Mouse (Mus musculus) naive thymus-derived CD4-positive, alpha-beta T cell, adult 2 months (primary cell): ENCODE measurements around the gene Mroh7.

Experiments used
- DNase-seq: peaks from one replicate; pipeline ENCODE4 v3.0.0-alpha.2; 2011; ENCODE audit warnings: low read depth

Gene Mroh7

DNA sequence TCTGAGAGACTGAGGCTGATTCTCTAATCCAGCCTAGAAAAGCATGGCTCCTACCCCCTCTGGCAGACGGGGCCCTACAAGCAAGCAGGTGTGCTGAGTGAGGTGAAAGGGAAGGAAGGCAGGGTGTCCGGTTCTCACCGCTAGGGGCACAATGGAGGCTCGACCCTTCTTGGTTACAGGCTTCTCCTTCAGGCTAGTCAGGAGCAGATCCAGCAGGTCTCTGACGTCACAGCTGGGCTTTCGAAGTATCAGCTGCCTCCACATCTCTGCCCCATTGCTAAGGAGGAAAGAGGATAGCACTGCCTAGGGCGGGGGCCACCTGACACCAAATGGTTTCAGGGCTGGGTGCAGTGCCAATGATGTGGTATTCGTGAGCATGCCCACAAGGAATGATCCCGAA lies 30.7 kb downstream of the Mroh7 start:
- peak; percentile 33 for DNase-seq

- no peak for DNase-seq
Observed at GRCm38 (mm10) chr4:106693841-106694430, 36.8 kb downstream of the Mroh7 start.

DNA sequence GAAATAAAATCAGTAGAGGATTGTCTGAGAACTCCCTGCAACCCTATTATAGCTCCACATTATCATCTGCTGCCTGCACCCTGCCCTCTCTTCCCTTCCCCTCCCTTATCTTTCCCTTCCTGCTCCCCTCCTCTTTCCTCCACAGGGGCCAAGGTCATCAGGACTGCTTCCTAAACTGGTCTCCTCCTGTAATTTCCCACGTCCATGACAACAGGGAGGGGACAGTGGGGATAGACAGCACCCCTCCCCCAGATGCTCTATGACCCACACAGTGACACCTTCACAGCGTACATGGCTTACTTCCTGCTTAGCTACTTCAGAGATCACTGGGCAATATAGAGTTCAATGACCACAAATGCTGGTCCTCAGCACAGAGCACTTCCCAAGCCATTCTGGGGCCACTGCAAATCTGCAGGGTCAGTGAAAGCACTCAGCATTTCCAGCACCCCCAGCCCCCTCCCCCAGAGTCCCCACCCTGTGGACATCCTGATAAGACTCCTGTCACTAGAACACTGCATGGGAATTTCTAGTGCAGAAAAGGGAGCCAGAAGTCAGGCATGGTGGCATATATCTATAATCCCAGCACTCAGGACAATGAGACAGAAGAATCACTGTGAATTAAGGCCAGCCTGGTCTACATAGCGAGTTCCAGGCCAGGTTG lies 42.0 kb downstream of the Mroh7 start:
- DNase-seq, result no peak

DNA sequence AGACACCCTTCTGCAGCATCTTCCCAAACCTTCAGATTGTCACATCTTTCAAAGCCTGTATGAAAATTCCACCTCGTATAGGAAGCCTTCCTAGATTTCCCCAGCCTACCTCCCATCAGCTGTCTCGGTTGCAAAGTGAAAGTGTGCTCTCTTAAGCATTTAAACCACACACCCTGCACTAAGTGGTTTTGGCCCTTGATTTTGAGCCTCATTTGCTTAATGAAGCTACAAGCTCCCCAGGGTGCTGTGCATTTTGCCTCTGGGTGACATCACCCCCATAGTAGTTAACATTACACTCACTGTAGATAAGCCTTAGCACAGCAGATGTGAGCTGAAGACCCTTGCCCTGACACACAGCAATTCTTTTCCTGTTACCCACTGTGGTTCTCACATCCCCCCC lies 49.8 kb downstream of the Mroh7 start:
- DNase-seq, result no peak

- DNase-seq, result no peak
Observed at GRCm38 (mm10) chr4:106679152-106679551, 51.6 kb downstream of the Mroh7 start.

- peak; percentile 97 for DNase-seq
Observed at GRCm38 (mm10) chr4:106678442-106679118, 52.1 kb downstream of the Mroh7 start, which contains the start of gene Ttc4. TSS of gene Ttc4 (minus strand) at chr4:106678944.

- no peak for DNase-seq
Observed at GRCm38 (mm10) chr4:106676749-106677148, 54.0 kb downstream of the Mroh7 start.

GRCm38 (mm10) chr4:106666546-106666945 lies 64.2 kb downstream of the Mroh7 start:
- DNase-seq, result no peak

DNA sequence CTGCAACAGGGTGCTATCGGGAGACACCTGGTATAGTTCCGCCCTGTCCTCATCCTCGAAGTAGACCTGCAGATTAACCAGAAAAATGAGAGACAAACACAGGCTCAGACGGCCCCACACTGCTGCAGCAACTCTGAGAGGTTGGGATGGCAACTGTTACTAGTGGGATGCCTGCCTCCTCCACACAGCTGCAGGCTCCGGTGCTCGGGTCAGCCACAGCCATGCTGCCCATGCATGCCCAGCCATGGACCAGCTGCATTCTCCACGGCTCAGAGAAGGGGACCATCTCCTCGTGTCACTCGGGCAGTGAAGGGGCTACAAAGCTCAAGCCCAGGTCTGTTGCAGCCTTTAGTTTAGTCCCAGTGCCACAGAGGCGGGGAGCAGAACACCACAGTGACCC lies 65.1 kb downstream of the Mroh7 start:
- no peak for DNase-seq

DNA sequence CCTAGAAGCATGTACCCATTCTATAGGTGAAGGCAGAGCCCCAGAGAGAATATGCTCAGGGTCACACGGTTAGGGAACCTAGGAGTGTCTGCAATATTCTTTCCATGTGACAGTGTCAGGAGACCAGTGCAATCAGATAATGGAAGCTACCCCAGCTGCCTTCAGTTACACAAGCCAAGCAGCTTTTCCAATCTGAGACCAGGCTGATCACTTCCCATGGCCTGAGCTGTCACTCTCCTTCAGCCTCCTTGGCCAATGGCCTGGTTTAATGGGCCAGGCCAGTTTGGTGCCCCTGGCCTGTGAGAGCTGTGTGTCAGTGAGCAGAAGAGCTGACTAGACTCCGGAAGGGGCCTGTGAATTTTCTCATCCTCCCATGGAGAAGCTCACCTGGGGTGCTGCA lies 65.5 kb downstream of the Mroh7 start:
- DNase-seq, result no peak

GRCm38 (mm10) chr4:106664697-106665096 lies 66.0 kb downstream of the Mroh7 start:
- no peak for DNase-seq

DNA sequence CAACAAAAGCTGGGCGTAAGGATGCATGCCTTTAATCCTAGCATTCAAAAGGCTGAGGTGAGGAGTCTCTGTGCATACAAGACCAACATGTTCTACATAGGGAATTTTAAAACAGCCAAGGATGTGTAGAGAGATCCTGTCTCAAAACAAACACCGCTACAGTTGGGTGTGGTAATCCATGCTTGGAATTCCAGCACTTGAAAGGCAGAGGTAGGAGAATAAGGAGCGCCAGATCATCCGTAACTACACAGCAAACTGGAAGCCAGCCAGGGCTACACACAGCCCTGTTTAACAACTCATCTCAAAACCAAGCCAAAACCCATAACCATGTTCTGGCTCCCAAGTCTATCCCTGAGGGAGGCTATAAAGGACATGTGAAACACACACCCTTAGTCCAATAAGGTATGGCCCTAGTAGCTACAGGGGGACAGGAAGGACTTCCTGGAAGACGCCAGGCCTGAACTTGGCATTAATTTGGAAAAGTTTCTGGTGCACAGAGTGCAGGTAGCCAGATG lies 66.7 kb downstream of the Mroh7 start:
- DNase-seq, result no peak

GRCm38 (mm10) chr4:106655681-106656080 lies 75.0 kb downstream of the Mroh7 start:
- no peak for DNase-seq

DNA sequence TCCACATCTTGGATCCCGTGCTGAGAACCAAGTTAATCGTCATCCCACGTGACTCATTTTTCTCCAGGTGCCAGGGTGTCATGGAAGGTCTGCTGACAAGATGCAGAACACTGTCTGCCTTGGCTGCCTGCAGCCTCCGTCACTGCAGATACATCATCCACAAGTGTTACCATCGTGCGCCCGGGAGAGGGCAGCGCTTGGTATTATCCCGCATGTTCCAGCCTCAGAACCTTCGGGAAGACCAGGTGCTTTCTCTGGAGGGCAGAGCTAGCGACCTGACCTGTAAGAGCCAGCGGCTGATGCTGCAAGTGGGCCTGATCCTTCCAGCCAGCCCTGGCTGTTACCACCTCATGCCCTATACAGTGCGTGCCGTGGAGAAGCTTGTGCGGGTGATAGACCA lies 77.7 kb downstream of the Mroh7 start:
- DNase-seq, result no peak

- DNase-seq, result no peak
Observed at GRCm38 (mm10) chr4:106652546-106652945, 78.2 kb downstream of the Mroh7 start.

DNA sequence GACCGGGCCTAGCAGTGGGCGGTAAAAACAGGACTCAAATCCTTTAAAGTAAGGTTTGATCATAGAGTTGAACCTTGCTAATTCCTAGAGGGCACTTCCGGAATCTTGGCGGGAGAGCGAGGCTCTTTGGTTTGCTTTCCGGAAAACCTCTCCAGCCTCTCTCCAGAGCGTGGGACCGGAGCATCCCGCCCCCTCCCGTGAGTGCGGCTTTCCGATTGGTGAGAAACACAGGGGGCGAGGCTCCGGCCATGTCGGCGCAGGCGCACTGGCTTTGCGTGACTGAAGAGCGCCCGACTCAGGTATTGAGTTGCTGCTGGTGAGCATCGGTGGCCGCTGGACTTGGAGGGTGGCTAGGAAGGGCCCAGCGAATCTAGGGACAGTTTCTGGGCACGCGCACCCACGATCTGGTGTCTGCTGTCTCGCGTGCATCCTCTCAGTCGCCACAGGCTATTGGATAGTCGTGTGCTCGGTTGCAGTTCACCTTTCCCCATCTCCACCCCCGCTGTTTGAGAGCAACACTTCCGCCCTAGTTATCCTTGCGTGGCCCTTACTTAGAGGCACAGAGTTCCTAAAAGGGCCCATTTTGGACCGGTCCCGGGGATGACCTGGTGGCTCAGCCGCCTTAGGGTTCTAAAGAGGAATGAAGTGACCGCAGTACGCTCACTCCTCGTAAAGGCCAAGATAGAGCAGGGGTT lies 79.7 kb downstream of the Mroh7 start, which contains the start of gene Pars2:
TSS of gene Pars2 (plus strand) at position 237 of the 695 bp plus-strand sequence.
- peak; percentile 98 for DNase-seq

- DNase-seq, result no peak
Observed at GRCm38 (mm10) chr4:106647137-106647536, 83.6 kb downstream of the Mroh7 start.

- DNase-seq, result no peak
Observed at GRCm38 (mm10) chr4:106645797-106646196, 84.9 kb downstream of the Mroh7 start.

GRCm38 (mm10) chr4:106644218-106644610 lies 86.5 kb downstream of the Mroh7 start:
- DNase-seq, result no peak

GRCm38 (mm10) chr4:106643483-106644217 lies 87.1 kb downstream of the Mroh7 start:
- no peak for DNase-seq

GRCm38 (mm10) chr4:106634086-106634479 lies 96.6 kb downstream of the Mroh7 start:
- DNase-seq, result no peak
